Mouse (Mus musculus): ENCODE results near the gene Cemip. TPM values are rescaled to one million over a fixed set of nuclear protein-coding genes. Genes with fewer than 3 reads are reported as not detected.
"Not testable (repeated sequence)": the region's sequence is repeated elsewhere in the genome, so short reads cannot be mapped to it uniquely, and the experiment has no call there.

Cemip gene
- total and polyA plus RNA-seq, 2 experiments from 2014 or later = 0.34 to 4.4 TPM

DNA sequence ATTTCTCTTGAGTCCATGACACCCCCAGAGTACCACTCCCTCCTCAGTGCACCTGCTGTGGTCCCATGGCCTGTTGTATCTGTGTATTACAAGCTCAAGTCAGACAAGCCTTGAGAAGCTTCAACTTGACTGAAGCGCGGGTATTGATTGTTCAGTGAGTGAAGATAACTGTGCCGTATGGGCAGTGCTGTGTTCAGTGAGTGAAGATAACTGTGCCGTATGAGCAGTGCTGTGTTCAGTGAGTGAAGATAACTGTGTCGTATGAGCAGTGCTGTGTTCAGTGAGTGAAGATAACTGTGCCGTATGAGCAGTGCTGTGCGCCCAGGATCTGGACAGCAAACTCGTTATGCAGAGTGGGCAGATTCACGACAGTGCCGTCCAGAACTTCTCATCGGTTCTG is 188.0 kb downstream of the Cemip start:
- Histone ChIP-seq H3K9ac (no peak overlapping the region), H3K4me2 (ENCODE audit: low read depth) (no peak overlapping the region), H3K36me3 (ENCODE audit: insufficient read depth) (peaks cover 51% of the 10 kb centered on the region), H3K9me3 (ENCODE audit: low read length) (no peaks in the 10 kb centered on the region), H3K4me3 (ENCODE audit: low read depth, low read length) (no peak overlapping the region), H3K27ac (ENCODE audit: low read depth, low read length) (no peak overlapping the region), H3K27me3 (ENCODE audit: insufficient read depth, low read length) (no peaks in the 10 kb centered on the region), H3K4me1 (ENCODE audit: insufficient read depth) (peaks cover 7% of the 10 kb centered on the region)
- 93% methylated on average over 11 of the region's 11 CpGs for WGBS
- no peak for TF ChIP-seq CTCF (IDR thresholded peaks at IDR 0.05; ENCODE audit: low read depth)
- DNase-seq = no peak
- ATAC-seq = no peak

DNA sequence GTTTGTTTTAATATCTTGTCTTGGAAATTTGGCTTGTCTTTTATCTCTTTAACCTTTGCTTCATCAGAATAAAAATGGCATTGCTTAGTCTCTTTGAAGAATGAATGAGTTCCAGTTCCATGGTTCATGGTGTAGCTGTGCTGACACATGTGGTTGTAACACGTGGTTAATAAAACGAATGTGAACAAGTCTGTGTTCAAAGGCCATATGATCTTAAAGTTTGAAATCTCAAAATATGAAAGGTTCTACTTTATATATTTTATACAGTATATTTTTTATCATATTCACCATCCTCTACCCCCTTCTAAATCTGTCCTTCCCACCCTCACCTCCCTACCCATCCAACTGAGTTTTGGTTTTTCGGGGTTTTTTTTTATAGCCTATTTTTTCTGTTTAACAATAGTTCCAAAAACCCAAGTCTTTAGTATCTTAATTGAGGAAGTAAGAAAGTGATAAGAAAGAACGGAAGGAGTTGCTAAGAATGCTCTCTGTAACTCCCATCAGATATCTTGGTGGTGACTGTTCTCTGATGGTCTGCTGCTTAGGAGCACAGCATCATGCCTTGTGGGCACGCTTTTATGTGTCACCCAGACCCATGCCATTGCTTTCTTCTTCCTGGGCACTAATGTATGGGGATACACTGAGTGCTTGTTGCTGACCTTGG is 190.1 kb downstream of the Cemip start:
- TF ChIP-seq CTCF (IDR thresholded peaks at IDR 0.05; ENCODE audit: low read depth) = no peak
- WGBS = 95% methylated on average over 5 of the region's 5 CpGs
- peaks cover 48% of the 10 kb centered on the region for H3K36me3 ChIP-seq (ENCODE audit: insufficient read depth)

DNA sequence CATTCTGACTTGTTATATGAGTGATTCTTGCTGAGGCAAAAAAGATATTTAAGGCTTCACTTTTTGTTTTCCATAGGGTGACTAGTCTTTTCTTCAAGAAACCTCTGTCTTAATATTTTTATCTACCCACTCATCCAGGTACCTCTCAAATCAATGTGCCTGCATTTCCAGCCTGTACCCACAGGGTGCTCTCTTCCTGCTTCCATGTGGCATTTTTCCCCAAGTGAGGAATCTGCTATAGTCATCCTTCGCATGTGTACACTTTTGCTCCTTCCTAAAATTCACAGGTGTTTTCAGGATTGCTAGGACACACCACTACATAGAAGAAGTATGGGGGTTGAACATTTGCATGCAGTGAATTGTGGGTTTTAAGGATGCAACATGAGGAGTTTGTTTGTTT is 192.0 kb downstream of the Cemip start:
- no peaks in the 10 kb centered on the region for H3K27me3 ChIP-seq (ENCODE audit: insufficient read depth, low read length)
- no peaks in the 10 kb centered on the region for H3K9me3 ChIP-seq (ENCODE audit: low read length)
- no peak overlapping the region for H3K9ac ChIP-seq
- no peak for ATAC-seq
- WGBS = 97% methylated on average over 1 of the region's 1 CpGs
- no peak overlapping the region for H3K27ac ChIP-seq (ENCODE audit: low read depth, low read length)
- no peak overlapping the region for H3K4me3 ChIP-seq (ENCODE audit: low read depth, low read length)
- peaks cover 11% of the 10 kb centered on the region for H3K4me1 ChIP-seq (ENCODE audit: insufficient read depth)
- peaks cover 34% of the 10 kb centered on the region for H3K36me3 ChIP-seq (ENCODE audit: insufficient read depth)
- no peak for TF ChIP-seq CTCF (IDR thresholded peaks at IDR 0.05; ENCODE audit: low read depth)
- H3K4me2 ChIP-seq (ENCODE audit: low read depth) = no peak overlapping the region
- no peak for DNase-seq

More for the DNA sequence above, 190.1 kb downstream of the Cemip start:
- no peak overlapping the region for H3K9ac ChIP-seq
- H3K27ac ChIP-seq (ENCODE audit: low read depth, low read length) = no peak overlapping the region
- no peaks in the 10 kb centered on the region for H3K9me3 ChIP-seq (ENCODE audit: low read length)
- peaks cover 11% of the 10 kb centered on the region for H3K4me1 ChIP-seq (ENCODE audit: insufficient read depth)
- no peak overlapping the region for H3K4me2 ChIP-seq (ENCODE audit: low read depth)
- DNase-seq (no peak), ATAC-seq (no peak)
- no peak overlapping the region for H3K4me3 ChIP-seq (ENCODE audit: low read depth, low read length)
- H3K27me3 ChIP-seq (ENCODE audit: insufficient read depth, low read length) = no peaks in the 10 kb centered on the region

DNA sequence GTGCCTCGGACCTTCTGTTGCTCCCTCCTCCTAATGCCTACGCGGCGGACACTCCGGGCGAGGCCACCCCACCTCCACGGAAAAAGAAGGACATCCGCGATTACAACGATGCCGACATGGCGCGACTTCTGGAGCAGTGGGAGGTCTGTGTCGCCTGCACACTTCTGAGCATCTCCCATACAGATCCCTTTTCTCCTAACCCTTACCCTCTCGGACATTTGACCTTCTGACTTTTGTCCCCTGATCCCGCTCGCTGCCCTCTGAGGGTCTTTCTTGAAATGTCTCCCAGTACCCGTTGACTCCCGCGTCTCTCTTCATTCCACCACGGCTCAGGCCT is 194.0 kb downstream of the Cemip start:
- WGBS = under 1% methylated on average over 20 of the region's 21 CpGs
- no peak; the same call in 1 of the 2 replicates for ATAC-seq
- H3K36me3 ChIP-seq (ENCODE audit: insufficient read depth) = peaks cover 13% of the 10 kb centered on the region

DNA sequence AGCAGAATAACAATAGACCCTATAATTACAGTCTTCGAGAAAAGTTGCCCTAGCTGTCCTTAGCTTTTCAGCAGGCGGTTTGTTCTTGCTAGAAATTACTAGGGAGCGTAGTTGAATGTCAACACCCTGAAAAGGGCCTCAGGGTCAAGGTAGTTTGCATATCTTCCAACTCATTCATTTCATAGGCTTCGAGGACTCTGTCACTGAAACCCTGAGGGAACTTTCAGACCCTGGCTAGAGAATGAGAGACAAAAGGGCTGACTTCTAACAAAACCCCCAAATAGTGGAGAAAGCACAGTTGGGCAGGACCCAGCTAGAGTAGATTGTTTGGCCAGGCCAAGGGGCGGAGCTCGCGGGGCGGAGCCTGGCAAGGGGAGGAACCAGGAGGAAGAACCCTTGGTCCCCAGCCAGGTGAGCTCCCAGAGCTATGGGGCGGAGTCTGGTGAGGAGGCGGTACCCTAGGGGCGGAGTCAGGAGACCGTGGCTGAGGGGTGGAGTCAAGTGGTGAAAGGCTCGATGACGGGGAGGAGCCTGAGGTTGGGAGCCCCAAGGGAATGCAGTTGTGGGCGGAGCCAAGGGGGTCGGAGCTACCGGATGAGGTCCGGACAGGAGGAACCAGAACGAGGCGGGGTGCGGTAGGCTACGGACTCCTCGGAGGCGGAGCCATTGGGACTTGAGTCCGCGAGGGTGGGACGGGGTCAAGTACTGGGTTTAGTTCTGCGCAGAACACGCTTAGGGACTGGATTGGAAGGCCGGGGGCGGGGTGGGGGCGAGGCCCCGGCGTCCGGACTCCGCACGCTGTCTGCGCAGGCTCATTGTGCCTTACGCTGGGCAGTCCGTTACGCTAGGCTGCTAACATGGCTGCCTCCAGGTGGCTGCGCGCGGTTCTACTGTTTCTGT is 194.6 kb downstream of the Cemip start:
- Histone ChIP-seq H3K27ac (ENCODE audit: low read depth, low read length) (peak overlapping the region; percentile 91), H3K27me3 (ENCODE audit: insufficient read depth, low read length) (no peaks in the 10 kb centered on the region), H3K9ac (peak overlapping the region; percentile 82), H3K9me3 (ENCODE audit: low read length) (no peaks in the 10 kb centered on the region), H3K36me3 (ENCODE audit: insufficient read depth) (peaks cover 11% of the 10 kb centered on the region), H3K4me3 (ENCODE audit: low read depth, low read length) (peak overlapping the region; percentile 74), H3K4me1 (ENCODE audit: insufficient read depth) (peaks cover 11% of the 10 kb centered on the region), H3K4me2 (ENCODE audit: low read depth) (peak overlapping the region; percentile 83)
- peak; percentile 63 for TF ChIP-seq CTCF (IDR thresholded peaks at IDR 0.05; ENCODE audit: low read depth)
- DNase-seq = peak; percentile 95
- ATAC-seq = peak; percentile 96
- WGBS = 3% methylated on average over 42 of the region's 44 CpGs

More for the DNA sequence above, 194.0 kb downstream of the Cemip start:
- H3K27me3 ChIP-seq (ENCODE audit: insufficient read depth, low read length) = no peaks in the 10 kb centered on the region
- TF ChIP-seq CTCF (IDR thresholded peaks at IDR 0.05; ENCODE audit: low read depth) = no peak
- H3K4me2 ChIP-seq (ENCODE audit: low read depth) = peak overlapping the region; percentile 83
- peaks cover 11% of the 10 kb centered on the region for H3K4me1 ChIP-seq (ENCODE audit: insufficient read depth)
- peak overlapping the region; percentile 82 for H3K9ac ChIP-seq
- no peak for DNase-seq
- H3K4me3 ChIP-seq (ENCODE audit: low read depth, low read length) = peak overlapping the region; percentile 74
- no peaks in the 10 kb centered on the region for H3K9me3 ChIP-seq (ENCODE audit: low read length)
- peak overlapping the region; percentile 91 for H3K27ac ChIP-seq (ENCODE audit: low read depth, low read length)

DNA sequence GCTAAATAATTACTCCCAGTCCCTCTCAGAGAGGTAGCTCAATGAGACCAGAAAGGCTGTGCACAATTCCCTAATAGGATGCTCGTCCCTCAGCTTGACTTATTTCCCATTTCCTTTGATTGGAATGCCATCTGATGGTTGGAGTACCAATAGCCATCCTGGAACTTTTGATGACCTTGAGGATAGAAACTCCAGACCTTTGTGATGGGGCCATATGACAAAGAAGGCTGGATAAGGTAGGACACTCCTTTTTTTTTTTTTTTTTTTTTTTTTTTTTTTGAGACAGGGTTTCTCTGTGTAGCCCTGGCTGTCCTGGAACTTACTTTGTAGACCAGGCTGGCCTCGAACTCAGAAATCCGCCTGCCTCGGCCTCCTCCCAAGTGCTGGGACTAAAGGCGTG is 196.4 kb downstream of the Cemip start:
- 86% methylated on average over 5 of the region's 5 CpGs for WGBS
- not testable (repeated sequence) for H3K27me3 ChIP-seq (ENCODE audit: insufficient read depth, low read length); H3K9me3 ChIP-seq (ENCODE audit: low read length); H3K36me3 ChIP-seq (ENCODE audit: insufficient read depth); H3K9ac ChIP-seq; ATAC-seq; DNase-seq; H3K4me2 ChIP-seq (ENCODE audit: low read depth); H3K4me3 ChIP-seq (ENCODE audit: low read depth, low read length); H3K27ac ChIP-seq (ENCODE audit: low read depth, low read length)
- H3K4me1 ChIP-seq (ENCODE audit: insufficient read depth) = peaks cover 13% of the 10 kb centered on the region

DNA sequence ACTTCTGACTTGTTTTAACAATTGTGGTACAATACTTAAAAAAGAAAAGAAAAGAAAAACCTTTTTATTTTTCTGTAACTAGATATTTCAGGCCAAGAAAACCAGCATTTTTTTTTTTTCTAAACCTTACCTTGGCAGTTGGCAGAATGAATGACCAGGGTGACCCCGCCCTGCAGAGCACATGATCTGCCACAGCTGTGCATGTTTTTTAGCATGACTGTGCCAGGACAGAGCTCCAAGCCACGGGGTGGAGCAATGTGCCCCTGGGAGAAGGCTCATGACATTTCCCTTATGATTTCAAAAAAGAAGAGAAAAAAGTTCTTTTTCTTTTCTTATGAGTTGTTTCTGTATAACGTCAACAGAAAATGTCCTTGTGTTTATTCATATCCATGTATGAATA is 196.9 kb downstream of the Cemip start:
- DNase-seq (no peak), ATAC-seq (no peak)
- WGBS = 71% methylated on average over 3 of the region's 3 CpGs
- Histone ChIP-seq H3K9ac (no peak overlapping the region), H3K4me3 (ENCODE audit: low read depth, low read length) (no peak overlapping the region), H3K9me3 (ENCODE audit: low read length) (no peaks in the 10 kb centered on the region), H3K36me3 (ENCODE audit: insufficient read depth) (no peaks in the 10 kb centered on the region), H3K27ac (ENCODE audit: low read depth, low read length) (no peak overlapping the region), H3K4me2 (ENCODE audit: low read depth) (no peak overlapping the region), H3K27me3 (ENCODE audit: insufficient read depth, low read length) (no peaks in the 10 kb centered on the region), H3K4me1 (ENCODE audit: insufficient read depth) (peaks cover 18% of the 10 kb centered on the region)
- no peak for TF ChIP-seq CTCF (IDR thresholded peaks at IDR 0.05; ENCODE audit: low read depth)

Measured in forebrain, postnatal 0 days (tissue).